Mouse (Mus musculus) frontal cortex, adult (tissue): ENCODE data around the gene Ing1.

Experiments used
- ATAC-seq: cut with Nextera tagmentation; 2 replicates; pipeline ENCODE4 v1.9.2; 2017; ENCODE audit warnings: mild to moderate bottlenecking, moderate library complexity, mixed read lengths; ENCODE audit not compliant: low TSS enrichment

Ing1 gene

GRCm38 (mm10) chr8:11585513-11586373, 30.4 kb downstream of the Ing1 start:
- ATAC-seq = no peak

GRCm38 (mm10) chr8:11586374-11586745, 31.0 kb downstream of the Ing1 start:
- ATAC-seq = no peak

GRCm38 (mm10) chr8:11591837-11592236, 36.5 kb downstream of the Ing1 start:
- ATAC-seq = no peak

DNA sequence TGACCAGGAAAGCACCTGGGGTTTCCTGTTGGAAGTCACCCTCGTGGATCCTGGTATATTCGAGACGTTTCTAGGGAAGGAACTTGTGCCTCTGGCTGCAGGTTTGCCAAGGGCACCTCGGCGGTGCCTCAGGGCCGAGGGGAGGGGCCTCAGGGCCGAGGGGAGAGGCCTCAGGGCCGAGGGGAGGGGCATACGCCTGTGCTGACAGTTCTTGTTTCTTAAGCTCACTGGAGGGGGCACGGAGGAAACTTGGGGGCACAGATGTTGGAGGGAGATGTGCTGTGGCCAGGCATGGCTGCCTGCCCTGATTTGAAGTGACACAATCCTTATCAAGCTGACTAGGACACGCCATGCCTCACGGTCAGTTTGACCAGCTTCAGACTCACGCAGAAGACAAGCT, 36.9 kb downstream of the Ing1 start:
- no peak for ATAC-seq

- ATAC-seq = no peak
Measured at GRCm38 (mm10) chr8:11593222-11593884, 38.0 kb downstream of the Ing1 start.

GRCm38 (mm10) chr8:11600301-11600951, 45.1 kb downstream of the Ing1 start:
- no peak for ATAC-seq

GRCm38 (mm10) chr8:11602006-11602680, 46.8 kb downstream of the Ing1 start:
- ATAC-seq = peak; percentile 89

DNA sequence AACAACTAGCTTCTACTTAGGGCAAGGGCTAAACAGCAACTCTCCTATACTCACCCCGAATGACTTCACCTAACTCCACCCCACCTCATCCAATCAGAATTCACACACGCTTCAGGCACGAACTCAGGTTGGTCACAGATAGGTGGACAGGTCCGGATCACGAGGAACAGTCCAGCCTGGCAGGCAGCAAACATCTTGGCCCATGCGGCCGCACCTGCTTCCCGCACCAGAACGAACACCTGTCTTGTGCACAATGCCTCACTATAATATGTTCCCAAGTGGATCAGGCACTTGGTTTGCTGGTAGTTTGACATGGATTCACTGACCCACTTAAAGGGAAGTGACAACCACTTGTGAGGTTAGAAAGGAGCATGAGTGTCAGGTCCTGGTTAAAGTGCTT, 53.5 kb downstream of the Ing1 start:
- ATAC-seq = no peak
